Mouse (Mus musculus): ENCODE measurements around the gene Bsn. TPM values are rescaled to one million over a fixed set of nuclear protein-coding genes. Genes with fewer than 3 reads are reported as not detected.

The Bsn gene
- under 1 TPM; 0.18 to 0.83 TPM for polyA plus RNA-seq (2017; shearing (Covaris generic))

DNA sequence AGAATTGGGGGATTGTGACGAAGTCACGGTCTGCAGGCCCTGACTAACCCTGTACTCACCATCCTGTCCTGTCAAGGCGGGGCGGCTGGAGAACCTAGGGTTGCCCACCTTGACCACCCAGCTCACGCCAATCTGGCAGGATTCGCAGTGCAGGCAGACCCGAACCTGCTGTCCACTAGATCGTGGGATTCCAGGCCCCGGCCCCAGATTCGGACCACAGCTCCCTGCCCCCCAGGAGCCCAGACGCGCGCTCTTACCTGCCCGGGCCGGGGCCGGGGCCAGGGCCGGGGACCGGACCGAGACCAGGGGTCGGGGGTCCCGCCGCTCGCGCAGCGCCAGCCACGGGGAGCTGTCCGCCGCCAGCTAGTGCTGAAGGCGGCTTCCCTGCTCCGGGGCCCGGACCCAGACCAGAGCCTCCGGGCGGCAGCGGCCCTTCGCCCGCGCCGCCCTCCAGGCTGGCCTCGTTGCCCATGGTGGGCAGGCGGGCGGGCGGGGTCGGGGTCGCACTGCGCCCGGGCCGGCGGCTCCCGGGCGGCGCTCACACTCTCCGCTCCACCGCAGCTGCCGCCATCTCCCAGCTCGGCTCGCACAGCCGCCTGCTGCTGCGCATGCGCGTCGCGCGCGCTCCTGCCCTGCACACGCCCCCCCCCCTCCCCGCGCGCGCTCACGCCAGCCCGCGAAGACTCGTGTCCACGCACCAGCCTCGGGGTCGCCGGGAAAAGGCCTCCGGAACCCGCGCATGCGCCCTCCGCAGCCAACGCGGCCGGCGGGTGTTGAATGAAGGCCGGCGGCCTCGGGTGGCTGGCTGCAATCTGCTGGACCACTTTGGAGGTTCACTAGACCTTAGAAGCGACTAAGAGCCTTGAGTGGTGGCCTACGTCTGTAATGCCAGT, at the start of gene Bsn:
Bsn (minus strand) TSS at position 598 of the 893 bp plus-strand sequence.

DNA sequence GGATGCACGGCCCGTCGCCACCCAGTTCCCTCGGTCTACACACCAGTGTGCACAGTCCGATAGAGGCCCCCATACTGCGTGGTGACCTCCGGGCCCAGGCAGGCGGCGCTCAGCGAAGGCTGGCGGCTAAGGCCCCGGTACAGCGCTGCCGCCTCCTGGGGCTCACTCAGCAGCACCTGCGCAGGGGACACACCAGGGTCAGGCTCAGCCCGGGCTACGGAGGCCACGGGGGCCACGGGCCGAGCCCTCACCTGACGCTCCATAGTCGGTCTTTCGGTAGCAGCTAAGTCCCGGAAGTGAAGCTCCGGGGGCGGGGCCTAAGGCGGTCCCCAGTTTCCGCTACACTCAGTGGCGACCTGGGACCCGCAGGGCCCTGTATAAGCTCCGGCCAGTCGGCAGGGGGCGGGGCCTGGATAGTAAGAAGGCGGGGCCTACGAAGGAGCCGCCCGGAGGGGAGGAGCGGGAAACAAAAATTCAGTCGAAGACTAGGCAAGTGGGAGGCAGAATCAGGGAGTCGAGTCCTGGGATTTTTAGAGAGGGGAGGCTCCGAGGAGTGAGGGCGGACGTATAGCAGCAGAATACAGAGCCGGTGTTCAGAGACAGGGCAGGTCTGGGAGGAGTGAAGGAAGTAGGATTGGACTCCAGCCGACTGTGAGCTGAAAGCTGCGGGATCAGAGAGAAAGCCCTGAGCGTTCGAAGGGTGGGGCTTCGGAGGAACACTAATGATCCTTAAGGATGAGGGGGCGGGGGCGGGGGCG, 95.8 kb downstream of the Bsn start, which contains the start of gene Apeh:
Apeh (minus strand) TSS at position 423 of the 758 bp plus-strand sequence.

DNA sequence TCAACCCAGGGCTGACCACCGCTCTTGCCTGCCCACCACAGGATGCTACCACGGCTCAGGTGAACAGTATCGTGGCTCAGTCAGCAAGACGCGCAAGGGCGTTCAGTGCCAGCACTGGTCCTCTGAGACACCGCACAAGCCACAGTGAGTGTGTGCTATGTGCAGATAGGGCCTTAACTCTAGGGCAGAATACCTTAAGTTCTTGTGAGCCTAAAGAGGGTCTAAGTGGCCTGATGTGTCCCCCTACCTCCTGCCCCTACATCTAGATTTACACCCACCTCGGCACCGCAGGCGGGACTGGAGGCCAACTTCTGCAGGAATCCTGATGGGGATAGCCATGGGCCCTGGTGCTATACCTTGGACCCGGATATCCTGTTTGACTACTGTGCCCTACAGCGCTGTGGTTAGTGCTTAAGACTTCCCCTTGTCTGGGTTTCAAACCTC, 107.2 kb downstream of the Bsn start, which contains the start of gene Rnf123:
Rnf123 (minus strand) TSS at position 359 of the 444 bp plus-strand sequence.

DNA sequence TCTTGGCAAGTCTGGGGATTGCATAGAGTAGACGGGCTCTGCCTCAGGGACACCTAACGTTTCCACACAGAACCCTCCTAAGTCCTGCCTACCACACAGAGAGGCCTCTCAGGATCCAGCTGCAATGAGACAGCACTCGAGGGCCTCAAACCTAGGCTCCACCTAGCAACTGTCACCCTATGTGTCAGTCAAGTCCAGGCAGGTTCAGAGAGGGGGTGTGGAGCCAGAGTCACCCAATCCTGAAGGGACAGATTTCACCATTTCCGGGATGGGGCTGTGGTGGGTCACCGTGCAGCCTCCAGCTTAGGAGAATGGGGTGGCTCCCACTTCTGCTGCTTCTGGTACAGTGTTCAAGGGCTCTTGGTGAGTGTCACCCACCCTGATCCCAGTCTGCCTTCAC, 110.0 kb downstream of the Bsn start, which contains the start of gene Mst1:
Mst1 (plus strand) TSS at position 269 of the 400 bp plus-strand sequence.

DNA sequence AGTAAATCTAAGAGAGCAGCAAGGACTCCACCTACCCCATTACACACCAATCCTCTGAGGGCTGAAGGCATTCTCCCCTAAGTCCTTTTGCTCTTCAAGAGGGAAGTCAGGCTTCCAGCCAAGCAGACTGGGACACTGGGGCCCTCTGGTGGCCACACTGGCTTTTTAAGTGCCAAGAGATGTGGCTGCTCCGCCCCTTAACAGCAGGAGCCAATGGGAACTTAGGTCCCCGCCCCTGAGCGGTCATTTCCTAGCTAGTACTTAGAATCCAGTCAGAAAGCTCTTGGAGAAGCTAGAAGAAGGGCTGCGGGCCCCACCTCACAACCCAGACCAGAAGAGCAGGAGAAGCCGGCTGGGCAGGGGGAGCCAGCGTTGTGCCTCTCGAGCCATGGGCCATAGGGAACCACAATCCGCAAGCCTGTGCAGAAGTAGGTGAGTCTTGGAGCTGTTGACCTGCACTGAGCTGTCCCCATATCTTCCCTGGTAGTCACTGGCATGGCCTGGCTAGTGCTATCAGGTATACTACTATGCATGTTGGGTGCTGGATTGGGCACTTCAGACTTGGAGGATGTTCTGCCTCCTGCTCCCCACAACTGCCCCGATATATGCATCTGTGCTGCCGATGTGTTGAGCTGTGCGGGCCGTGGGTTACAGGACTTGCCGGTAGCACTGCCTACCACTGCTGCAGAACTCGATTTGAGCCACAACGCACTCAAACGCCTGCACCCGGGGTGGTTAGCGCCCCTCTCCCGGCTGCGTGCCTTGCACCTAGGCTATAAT, 137.1 kb downstream of the Bsn start, which contains the start of gene Amigo3:
Amigo3 (plus strand) TSS at position 275 of the 780 bp plus-strand sequence.

DNA sequence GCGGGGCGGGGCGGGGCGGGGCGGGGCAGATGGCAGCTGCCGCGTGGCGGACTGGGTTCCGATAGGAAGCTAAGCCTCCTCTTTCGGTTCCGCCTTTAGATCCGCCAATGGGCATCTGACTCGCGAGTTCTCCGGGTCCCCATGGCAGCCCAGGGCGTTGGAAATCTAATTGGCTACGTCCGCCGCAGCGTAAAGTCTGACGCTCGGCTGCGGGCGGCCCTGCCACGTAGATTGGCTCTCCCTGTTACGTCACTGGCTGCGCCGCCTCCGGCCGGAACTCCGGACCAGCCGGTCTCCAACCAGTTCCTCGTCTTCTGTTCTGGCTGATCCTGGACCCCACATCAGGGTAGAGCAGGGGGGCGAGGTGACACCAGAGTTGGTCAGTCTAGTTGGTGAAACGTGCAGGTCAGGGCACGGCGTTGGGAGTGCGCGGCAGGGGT, 141.1 kb downstream of the Bsn start, which contains the start of gene Gmppb:
Gmppb (plus strand) TSS at position 227 of the 440 bp plus-strand sequence.

Other genes starting within 250 kb of the Bsn start
- gene Traip, start 240.2 kb downstream of the Bsn start, polyA plus RNA-seq (2017; shearing (Covaris generic)) = 1 to 10 TPM; 6.5 to 7.3 TPM
- gene Uba7, start 214.9 kb downstream of the Bsn start, polyA plus RNA-seq (2017; shearing (Covaris generic)) = 100 to 1,000 TPM; 200 to 283 TPM
- gene Gm20661, start 207.3 kb downstream of the Bsn start, polyA plus RNA-seq (2017; shearing (Covaris generic)) = under 1 TPM in 1 of 2 experiments, not detected in 1; 0.38 TPM
- gene Inka1, start 204.5 kb downstream of the Bsn start, polyA plus RNA-seq (2017; shearing (Covaris generic)) = 1 to 10 TPM; 1.1 to 3.2 TPM
- gene Cdhr4, start 197.9 kb downstream of the Bsn start, polyA plus RNA-seq (2017; shearing (Covaris generic)) = 1 to 10 TPM in 1 of 2 experiments, under 1 TPM in 1; 0.26 to 4.9 TPM
- gene Gm20662, start 194.0 kb downstream of the Bsn start, polyA plus RNA-seq (2017; shearing (Covaris generic)) = under 1 TPM in 1 of 2 experiments, not detected in 1; 0.15 TPM
- gene Ip6k1, start 187.9 kb downstream of the Bsn start, polyA plus RNA-seq (2017; shearing (Covaris generic)) = 100 to 1,000 TPM in 1 of 2 experiments, 10 to 100 TPM in 1; 86.8 to 112 TPM
- gene Gmppb, start 141.1 kb downstream of the Bsn start, polyA plus RNA-seq (2017; shearing (Covaris generic)) = 10 to 100 TPM; 28.8 to 40.7 TPM
- 1 to 10 TPM; 3.1 to 3.9 TPM for gene Amigo3, start 137.2 kb downstream of the Bsn start, polyA plus RNA-seq (2017; shearing (Covaris generic))
- 1 to 10 TPM; 1.9 to 2.6 TPM for gene Mst1, start 109.9 kb downstream of the Bsn start, polyA plus RNA-seq (2017; shearing (Covaris generic))
- 100 to 1,000 TPM; 113 to 120 TPM for gene Rnf123, start 107.0 kb downstream of the Bsn start, polyA plus RNA-seq (2017; shearing (Covaris generic))
- 100 to 1,000 TPM in 1 of 2 experiments, 10 to 100 TPM in 1; 68.9 to 107 TPM for gene Apeh, start 95.8 kb downstream of the Bsn start, polyA plus RNA-seq (2017; shearing (Covaris generic))
- gene Dag1, start 73.6 kb upstream of the Bsn start, polyA plus RNA-seq (2017; shearing (Covaris generic)) = 10 to 100 TPM in 1 of 2 experiments, 1 to 10 TPM in 1; 6.0 to 11.8 TPM
- 1 to 10 TPM; 1.2 to 1.6 TPM for gene Nicn1, start 100.0 kb upstream of the Bsn start, polyA plus RNA-seq (2017; shearing (Covaris generic))
- gene Amt, start 106.5 kb upstream of the Bsn start, polyA plus RNA-seq (2017; shearing (Covaris generic)) = under 1 TPM; 0.11 to 0.28 TPM
- 100 to 1,000 TPM; 398 to 425 TPM for gene Rhoa, start 115.7 kb upstream of the Bsn start, polyA plus RNA-seq (2017; shearing (Covaris generic))
- 10 to 100 TPM; 11.1 to 20.6 TPM for gene Tcta, start 115.8 kb upstream of the Bsn start, polyA plus RNA-seq (2017; shearing (Covaris generic))
- 100 to 1,000 TPM; 592 to 659 TPM for gene Gpx1, start 148.5 kb upstream of the Bsn start, polyA plus RNA-seq (2017; shearing (Covaris generic))
- 100 to 1,000 TPM; 119 to 134 TPM for gene Usp4, start 157.5 kb upstream of the Bsn start, polyA plus RNA-seq (2017; shearing (Covaris generic))
- gene 1700102P08Rik, start 202.4 kb upstream of the Bsn start, polyA plus RNA-seq (2017; shearing (Covaris generic)) = under 1 TPM; 0.59 to 0.82 TPM
- gene Ccdc36, start 238.1 kb upstream of the Bsn start, polyA plus RNA-seq (2017; shearing (Covaris generic)) = under 1 TPM in 1 of 2 experiments, not detected in 1; 0.14 TPM
- not detected for gene BC048562, start 246.1 kb upstream of the Bsn start, polyA plus RNA-seq (2017; shearing (Covaris generic))

All from activated CD4-positive, CD25-positive, alpha-beta regulatory T cell (primary cell).